In genomic region chr16:6348103-6348502, GRCm38 (mm10) we compare ENCODE assay signal across 11 mouse cellular contexts.
A peak's percentile ranks its signal among the peaks of the same experiment; 100 is the strongest.
DNase-seq lines count a peak whose midpoint lies in the region; ATAC-seq and TF ChIP-seq lines count a peak whose summit lies in the region.
"Had no signal": no experiment of that assay in that cellular context is flagged by ENCODE, and none has a peak within 500 bp of the region (broad histone marks: within the 10 kb centered on the region; RNA-seq: fewer than 3 reads in every experiment).

No protein-coding gene starts in this region.

- ATAC-seq in midbrain, embryonic 13.5 days = peak; percentile 61

- DNase-seq in heart, adult 11 months = peak; percentile 61
- no peak for DNase-seq in heart, adult 8-10 months (ENCODE audit: low spot score)
- no peak for DNase-seq in hindbrain, embryonic 10.5 days (ENCODE audit: low spot score)
- no peak for DNase-seq in lung, postnatal 14 days
- DNase-seq in gastrocnemius, postnatal 25 days = no peak
- DNase-seq in adrenal gland, postnatal 4 days (ENCODE audit: low spot score in 2 of 2) = no peak
- DNase-seq: B cell, adult 2 months had no signal

- H3K36me3 ChIP-seq in hindbrain, embryonic 10.5 days = no peaks in the 10 kb centered on the region
- H3K36me3 ChIP-seq in midbrain, embryonic 13.5 days = no peaks in the 10 kb centered on the region
- H3K36me3 ChIP-seq: embryonic facial prominence, embryonic 15.5 days had no signal

- no peak for TF ChIP-seq POLR2A in cortical plate, adult 2 months (IDR thresholded peaks at IDR 0.05; ENCODE audit: extremely low read depth, insufficient read depth, low read length)

- peak overlapping the region; percentile 71 for H3K4me3 ChIP-seq in cortical plate, adult 2 months (ENCODE audit: insufficient read depth, low read length)
- peak overlapping the region; percentile 50 for H3K4me3 ChIP-seq in hindbrain, embryonic 10.5 days
- peak overlapping the region; percentile 51 for H3K4me3 ChIP-seq in midbrain, embryonic 13.5 days (replicated peaks)

- peak overlapping the region; percentile 2; the same call in 1 of the 2 replicates for H3K27ac ChIP-seq in cortical plate, adult 2 months (ENCODE audit: insufficient read depth, low read length)
- peak overlapping the region; percentile 53; the same call in 1 of the 2 replicates for H3K27ac ChIP-seq in hindbrain, embryonic 10.5 days
- H3K27ac ChIP-seq in midbrain, embryonic 13.5 days = peak overlapping the region; percentile 82
- H3K27ac ChIP-seq: embryonic facial prominence, embryonic 15.5 days; kidney, postnatal 0 days had no signal

- H3K4me2 ChIP-seq in midbrain, embryonic 13.5 days (replicated peaks) = peak overlapping the region; percentile 67

- 33% methylated on average over 9 of the region's 9 CpGs for WGBS in hindbrain, embryonic 10.5 days
- WGBS in midbrain, embryonic 13.5 days = 23% methylated on average over 9 of the region's 9 CpGs

- TF ChIP-seq CTCF in cortical plate, adult 2 months (IDR thresholded peaks at IDR 0.05; ENCODE audit: extremely low read depth, insufficient read depth, low read length) = no peak

- H3K27me3 ChIP-seq in hindbrain, embryonic 10.5 days (ENCODE audit: insufficient read depth, poor library complexity, severe bottlenecking) = peaks cover 49% of the 10 kb centered on the region
- peaks cover 20% of the 10 kb centered on the region for H3K27me3 ChIP-seq in midbrain, embryonic 13.5 days

- H3K9me3 ChIP-seq in hindbrain, embryonic 10.5 days = no peaks in the 10 kb centered on the region
- no peaks in the 10 kb centered on the region for H3K9me3 ChIP-seq in midbrain, embryonic 13.5 days
- H3K9me3 ChIP-seq: embryonic facial prominence, embryonic 15.5 days had no signal

- H3K4me1 ChIP-seq in cortical plate, adult 2 months (ENCODE audit: control insufficient read depth, insufficient read depth, low read length) = peaks cover 1% of the 10 kb centered on the region; the same call in 1 of the 2 replicates
- peaks cover 15% of the 10 kb centered on the region for H3K4me1 ChIP-seq in hindbrain, embryonic 10.5 days (replicated peaks)
- peaks cover 14% of the 10 kb centered on the region for H3K4me1 ChIP-seq in midbrain, embryonic 13.5 days (replicated peaks)

- peak overlapping the region; percentile 70 for H3K9ac ChIP-seq in midbrain, embryonic 13.5 days (replicated peaks)
- H3K9ac ChIP-seq: embryonic facial prominence, embryonic 15.5 days had no signal

Comparison
In these comparisons a context has a peak if more than half of its experiments do, and no peak if none do; other contexts are left out.
1. H3K27ac ChIP-seq: peak in every context shown above with its lines; median percentile 82 in midbrain, embryonic 13.5 days; 53 in hindbrain, embryonic 10.5 days; 2 in cortical plate, adult 2 months.